Mouse (Mus musculus): ENCODE data around the gene Agpat1.

Agpat1 gene

GRCm38 (mm10) chr17:34586796-34587422 lies 17.2 kb upstream of the Agpat1 start:
- peak; percentile 86 for DNase-seq

DNA sequence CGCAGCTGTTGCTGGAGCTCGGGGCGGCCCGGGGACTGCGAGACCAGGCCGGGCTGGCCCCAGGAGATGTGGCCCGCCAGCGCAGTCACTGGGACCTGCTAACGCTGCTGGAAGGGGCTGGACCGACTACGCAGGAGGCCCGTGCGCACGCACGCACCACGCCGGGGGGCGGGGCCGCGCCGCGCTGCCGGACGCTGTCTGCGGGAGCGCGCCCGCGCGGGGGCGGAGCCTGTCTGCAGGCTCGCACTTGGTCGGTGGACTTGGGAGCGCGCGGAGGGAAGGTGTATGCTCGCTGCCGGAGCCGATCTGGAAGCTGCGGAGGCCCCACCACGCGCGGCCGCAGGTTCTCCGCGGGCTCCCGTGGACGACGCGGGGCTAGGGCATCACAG lies 16.6 kb upstream of the Agpat1 start:
- peak; percentile 100 for DNase-seq

DNA sequence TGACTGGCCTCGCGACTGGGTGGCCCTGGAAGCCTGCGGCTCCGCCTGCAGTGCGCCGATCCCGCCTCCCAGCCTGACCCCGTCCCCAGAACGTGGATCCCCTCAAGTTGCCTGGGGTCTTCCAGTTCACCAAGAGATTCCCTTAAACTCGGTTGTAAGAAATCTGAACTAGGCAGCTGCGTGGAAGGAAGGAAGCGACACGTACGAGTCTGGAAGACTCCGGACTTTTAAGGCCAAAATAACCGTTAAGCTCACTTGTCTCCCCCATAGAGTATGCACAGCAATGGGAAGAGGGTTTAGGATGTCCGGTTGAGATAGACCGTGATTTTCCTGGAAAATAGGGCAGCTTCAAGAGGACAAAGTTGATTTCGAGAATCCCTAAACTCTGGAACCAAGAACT lies 16.2 kb upstream of the Agpat1 start:
- DNase-seq: no peak

GRCm38 (mm10) chr17:34588767-34589166 lies 15.3 kb upstream of the Agpat1 start:
- no peak for DNase-seq

GRCm38 (mm10) chr17:34589206-34589605 lies 14.9 kb upstream of the Agpat1 start:
- DNase-seq: no peak

DNA sequence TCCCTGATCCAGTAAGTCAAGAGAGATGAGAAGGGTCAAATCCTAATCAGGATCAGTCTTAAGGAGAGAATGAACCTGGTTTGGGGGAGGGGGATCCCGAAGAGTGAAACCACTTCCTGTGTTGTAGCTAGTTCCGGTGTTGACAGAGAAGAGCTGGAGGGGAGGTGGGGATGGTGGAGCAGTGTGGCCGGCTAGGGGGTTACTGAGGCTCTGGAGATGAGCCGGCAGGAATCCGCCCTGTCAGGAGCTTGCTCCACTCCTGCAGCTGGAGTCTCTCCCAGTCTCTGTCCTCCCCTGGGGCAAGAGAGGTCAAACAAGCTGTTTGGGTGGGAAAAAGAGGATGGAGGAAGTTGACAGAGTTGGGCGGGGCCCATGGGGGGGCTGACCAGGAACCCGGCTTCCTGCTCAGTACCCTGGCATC lies 14.4 kb upstream of the Agpat1 start, which contains the start of gene Gpsm3:
Gene Gpsm3 (plus strand): TSS at position 126 of the 421 bp plus-strand sequence.
- DNase-seq: no peak

GRCm38 (mm10) chr17:34590154-34590987 lies 13.7 kb upstream of the Agpat1 start:
- no peak for DNase-seq

GRCm38 (mm10) chr17:34591029-34591993 lies 12.8 kb upstream of the Agpat1 start, which contains the start of gene Pbx2:
TSS of gene Pbx2 (plus strand) at chr17:34591266.
- DNase-seq: no peak

DNA sequence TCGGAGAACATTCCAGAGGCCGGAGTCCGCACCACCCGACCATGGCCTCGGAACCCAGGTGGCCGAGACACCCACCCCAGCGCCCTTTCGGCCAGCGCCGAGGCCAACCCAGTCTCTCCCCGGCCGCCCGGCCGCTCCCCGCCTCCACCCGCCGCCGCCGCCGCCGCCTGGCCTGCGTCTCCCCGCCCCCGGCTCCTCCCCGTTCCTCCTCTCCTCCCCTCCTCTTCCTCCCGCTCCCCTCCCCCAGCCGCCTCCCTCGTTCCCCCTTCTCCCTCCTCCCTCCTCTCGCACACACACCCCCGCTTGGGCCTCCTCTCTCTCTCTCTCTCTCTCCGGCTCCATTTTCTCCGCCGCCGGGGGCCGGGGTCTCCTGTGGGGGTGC lies 12.1 kb upstream of the Agpat1 start:
- peak; percentile 83 for DNase-seq

- DNase-seq: no peak
Measured at GRCm38 (mm10) chr17:34592581-34593549, 11.2 kb upstream of the Agpat1 start.

GRCm38 (mm10) chr17:34593752-34594525 lies 10.1 kb upstream of the Agpat1 start:
- no peak for DNase-seq

DNA sequence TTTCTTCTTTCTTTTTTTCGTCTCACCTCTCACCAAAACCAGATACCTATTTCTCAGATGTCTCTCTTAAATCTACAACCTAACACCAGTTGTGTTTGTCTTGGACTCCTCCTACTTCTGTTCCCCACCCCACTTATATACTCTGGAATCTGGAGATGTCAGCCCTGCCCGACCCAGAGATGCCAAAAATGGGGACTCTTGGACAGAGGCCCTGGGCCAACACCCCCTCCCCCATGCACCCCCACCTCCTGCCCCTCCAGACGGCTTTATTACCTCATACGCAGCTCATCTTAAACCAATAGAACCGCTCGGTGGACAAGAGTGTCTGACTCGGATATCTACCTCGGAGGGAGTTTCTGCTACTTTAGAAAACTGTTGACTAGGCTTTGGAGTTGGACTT lies 8.0 kb upstream of the Agpat1 start:
- no peak for DNase-seq

GRCm38 (mm10) chr17:34597566-34598095 lies 6.4 kb upstream of the Agpat1 start, which contains the start of gene Ager:
TSS of gene Ager (plus strand) at chr17:34597862.
- DNase-seq: no peak

GRCm38 (mm10) chr17:34599891-34600290 lies 4.2 kb upstream of the Agpat1 start:
- no peak for DNase-seq

DNA sequence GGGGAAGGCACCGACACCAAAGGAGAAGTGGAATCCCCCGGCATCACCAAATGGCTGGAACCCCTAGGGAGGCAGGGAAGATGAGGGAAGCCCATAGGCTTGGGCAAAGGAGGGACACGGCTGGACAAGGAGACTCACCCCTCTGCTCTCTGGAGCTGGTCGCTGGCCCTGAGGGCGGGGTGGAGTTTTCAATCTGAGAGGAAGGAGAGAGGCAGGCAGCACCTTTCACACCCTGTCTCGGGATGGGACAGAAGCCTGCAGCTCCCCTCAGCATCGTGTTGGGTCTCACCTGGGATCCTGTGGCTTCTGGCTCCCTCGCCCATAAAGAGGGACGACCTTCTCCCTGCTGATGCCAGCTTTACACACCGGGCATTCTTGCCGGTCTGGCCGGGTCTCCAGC lies 2.3 kb upstream of the Agpat1 start:
- no peak for DNase-seq

GRCm38 (mm10) chr17:34603375-34604060 lies 544 bp upstream of the Agpat1 start, which contains the start of gene Rnf5:
TSS of gene Rnf5 (minus strand) at chr17:34603690.
- DNase-seq: peak; percentile 97

DNA sequence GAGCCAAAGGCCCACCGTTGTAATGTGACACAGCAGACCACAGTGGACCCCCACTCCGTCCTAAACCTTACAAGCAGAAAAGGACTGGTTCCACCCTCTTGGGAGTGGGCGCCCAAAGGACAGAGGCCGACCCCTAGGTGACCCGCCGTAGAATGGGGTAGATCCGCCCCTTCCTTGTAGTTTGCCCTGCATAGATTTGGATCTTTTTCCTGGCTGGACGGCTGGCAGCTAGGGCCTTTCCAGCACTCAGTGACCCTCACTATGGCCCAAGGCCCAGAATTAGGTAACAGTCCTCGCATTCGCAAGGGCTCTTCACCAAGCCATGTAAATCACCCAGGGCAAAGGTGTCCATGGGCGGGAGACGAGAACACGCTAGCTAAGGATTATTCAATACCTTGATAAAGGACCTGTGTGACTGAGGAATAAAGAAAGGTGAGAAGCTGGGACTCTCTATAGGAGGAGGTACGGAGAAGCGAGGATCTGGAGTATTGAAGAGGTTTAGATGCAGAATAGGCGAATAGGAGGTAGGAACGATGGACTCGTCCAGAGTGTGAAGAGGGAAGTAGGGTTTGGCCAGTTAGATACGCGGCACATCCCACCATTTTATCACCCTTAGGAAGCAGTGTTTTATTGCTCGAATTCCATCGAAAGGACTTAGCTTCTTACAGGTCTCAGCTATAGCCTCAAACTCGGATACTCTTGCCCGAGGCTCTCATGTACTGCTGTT lies 612 bp downstream of the Agpat1 start:
- DNase-seq: no peak

GRCm38 (mm10) chr17:34605609-34606008 lies 1.5 kb downstream of the Agpat1 start:
- DNase-seq: peak; percentile 98
